Mouse (Mus musculus) layer of hippocampus, adult 11-12 months (tissue): ENCODE results near the gene Rhox4d.
"Not testable (repeated sequence)": the region's sequence is repeated elsewhere in the genome, so short reads cannot be mapped to it uniquely, and the experiment has no call there.

Experiments
- DNase-seq: peaks from one replicate; pipeline ENCODE4 v3.0.0; 2022; ENCODE audit warnings: low spot score

The Rhox4d gene

GRCm38 (mm10) chrX:37514059-37514458 lies at the start of gene Rhox4d:
Gene Rhox4d, plus strand, starts transcription at chrX:37514359.
- DNase-seq = not testable (repeated sequence)

- DNase-seq = not testable (repeated sequence)
Observed at GRCm38 (mm10) chrX:37480037-37480436, 34.1 kb upstream of the Rhox4d start, which contains the start of gene Rhox4c. Gene Rhox4c, plus strand, starts transcription at chrX:37480337.

GRCm38 (mm10) chrX:37530152-37530551 lies 16.0 kb downstream of the Rhox4d start, which contains the start of gene Rhox2e:
Gene Rhox2e, plus strand, starts transcription at chrX:37530452.
- DNase-seq = not testable (repeated sequence)

GRCm38 (mm10) chrX:37541719-37542118 lies 27.6 kb downstream of the Rhox4d start, which contains the start of gene Rhox3e:
Gene Rhox3e, plus strand, starts transcription at chrX:37542019.
- not testable (repeated sequence) for DNase-seq

GRCm38 (mm10) chrX:37557112-37557511 lies 43.0 kb downstream of the Rhox4d start, which contains the start of gene Rhox4e:
Gene Rhox4e, plus strand, starts transcription at chrX:37557412.
- not testable (repeated sequence) for DNase-seq
